Mouse (Mus musculus): Measurements from ENCODE around the gene Mrvi1. TPM values are rescaled to one million over a fixed set of nuclear protein-coding genes. Genes with fewer than 3 reads are reported as not detected.

Mrvi1 gene
- total and polyA plus RNA-seq, 3 experiments, result 0.11 TPM; not detected in 2

DNA sequence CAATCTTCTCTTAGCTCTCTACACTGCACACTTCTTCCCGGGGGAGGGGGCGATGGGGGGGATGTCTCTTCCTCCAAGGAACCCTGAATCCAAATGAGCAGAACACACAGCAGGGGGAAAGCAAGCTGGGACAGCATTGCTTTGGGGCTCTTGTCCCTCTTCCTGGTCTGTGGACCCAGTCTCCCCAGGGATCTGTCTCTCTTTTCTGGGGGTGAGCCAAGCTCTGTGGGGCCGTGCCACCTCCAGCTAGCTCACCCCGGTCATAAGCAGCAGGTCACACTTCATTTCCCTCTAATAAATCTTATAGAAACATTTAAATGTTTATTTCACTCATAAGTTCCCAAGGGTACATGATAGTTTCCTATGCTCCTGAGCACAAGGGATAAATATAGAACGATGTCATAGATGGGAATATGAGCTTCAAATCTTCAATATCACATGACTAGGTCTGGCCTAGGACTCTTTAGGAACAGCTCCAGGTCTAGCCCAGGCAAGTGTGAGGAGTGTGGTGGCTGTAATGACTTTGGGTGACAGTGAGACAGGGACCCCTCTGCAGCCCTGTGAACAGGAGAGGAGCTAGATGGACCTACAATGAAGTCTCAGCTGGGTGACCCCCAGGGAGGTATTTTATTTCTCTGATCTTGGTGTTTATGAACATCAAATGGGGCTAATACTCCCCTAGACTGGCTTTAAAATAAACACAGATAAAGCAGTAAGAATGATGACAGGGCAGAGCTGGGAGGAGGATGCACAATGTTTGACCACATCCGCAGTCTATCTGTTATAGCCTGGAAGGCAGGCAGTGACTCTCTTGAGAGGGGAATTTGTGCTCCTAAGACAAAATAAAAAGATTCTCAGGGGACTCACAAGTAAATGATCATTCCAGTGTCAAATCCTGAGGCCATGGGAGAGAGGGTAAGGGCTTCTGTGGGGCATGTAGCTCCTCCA is 46.2 kb downstream of the Mrvi1 start:
- in situ Hi-C loops (cut with MboI; ENCODE audit: low pct_ligation_motif_present, low pct_unique_long_range_greater_than_20kb, low sequenced_read_pairs), result no loop called here
- H3K79me2 ChIP-seq (replicated peaks; ENCODE audit: control insufficient read depth, extremely low read depth, insufficient read depth, poor library complexity, severe bottlenecking), result no peaks in the 10 kb centered on the region
- H3K27me3 ChIP-seq (replicated peaks), result peaks cover 8% of the 10 kb centered on the region
- peaks cover 0 to under 1% of the 10 kb centered on the region in 2 experiments; a peak in 1 of 4 replicates for H3K4me1 ChIP-seq (ENCODE audit: control insufficient read depth in 1 of 2, insufficient read depth in 2 of 2)
- H3K36me3 ChIP-seq (replicated peaks in 1 of 2; ENCODE audit: control insufficient read depth in 1 of 2, insufficient read depth in 1 of 2, low read length in 1 of 2), result no peaks in the 10 kb centered on the region
- H3K9me3 ChIP-seq (replicated peaks; ENCODE audit: low read length), result no peaks in the 10 kb centered on the region
- TF ChIP-seq MXI1 (IDR thresholded peaks at IDR 0.05; ENCODE audit: low read depth, low read length) (no peak), MEF2A (IDR thresholded peaks at IDR 0.05; ENCODE audit: borderline replicate concordance, low read depth, low read length) (no peak), ZC3H11A (IDR thresholded peaks at IDR 0.05; ENCODE audit: low read depth, low read length) (no peak), POLR2A (IDR thresholded peaks at IDR 0.05; ENCODE audit: low read depth, low read length) (no peak), MYC (IDR thresholded peaks at IDR 0.05; ENCODE audit: low read depth, low read length) (no peak), GABPA (IDR thresholded peaks at IDR 0.05; ENCODE audit: insufficient replicate concordance, low read depth, low read length) (no peak), ZKSCAN1 (IDR thresholded peaks at IDR 0.05; ENCODE audit: borderline replicate concordance, low read depth, low read length) (no peak), NELFE (IDR thresholded peaks at IDR 0.05; ENCODE audit: low read depth, low read length) (no peak), MAZ (IDR thresholded peaks at IDR 0.05; ENCODE audit: low read depth, low read length) (no peak)
- no peak overlapping the region for H3K4me2 ChIP-seq (ENCODE audit: insufficient read depth, low read depth, poor library complexity, severe bottlenecking)
- dilution Hi-C loops (cut with MboI; ENCODE audit: extremely low pct_ligation_motif_present, extremely low pct_unique_long_range_greater_than_20kb, low sequenced_read_pairs), result no loop called here
- H3K4me3 ChIP-seq (replicated peaks in 1 of 3; ENCODE audit: low read depth in 2 of 3, low read length in 2 of 3, poor library complexity in 1 of 3), result no peak overlapping the region
- H3K27ac ChIP-seq (ENCODE audit: insufficient read depth, low read depth), result no peak overlapping the region
- no peak for DNase-seq (ENCODE audit: extremely low read depth)
- H3K9ac ChIP-seq (ENCODE audit: insufficient read depth, low read depth), result no peak overlapping the region

DNA sequence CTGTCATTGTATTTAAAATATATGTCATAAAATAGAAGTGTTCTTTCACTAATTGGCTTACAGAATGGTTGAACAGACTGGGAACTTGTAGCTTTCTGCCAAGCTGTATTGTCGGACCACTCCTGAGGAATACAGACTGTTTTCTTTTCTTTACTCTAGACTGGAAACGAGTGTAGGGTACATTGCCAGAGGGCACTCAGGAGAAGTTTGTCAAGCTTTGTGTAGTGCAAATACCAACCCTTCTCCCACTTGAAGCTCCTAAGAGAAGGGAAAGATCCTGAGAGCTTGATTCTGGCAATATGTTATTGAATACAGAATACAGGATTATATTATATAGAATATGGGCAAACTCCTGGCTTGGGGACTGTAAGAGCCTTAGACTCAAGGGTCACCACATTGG is 48.3 kb downstream of the Mrvi1 start:
- DNase-seq (ENCODE audit: extremely low read depth), result no peak
- Histone ChIP-seq H3K27ac (ENCODE audit: insufficient read depth, low read depth) (no peak overlapping the region), H3K9me3 (replicated peaks; ENCODE audit: low read length) (no peaks in the 10 kb centered on the region), H3K4me2 (ENCODE audit: insufficient read depth, low read depth, poor library complexity, severe bottlenecking) (no peak overlapping the region), H3K36me3 (replicated peaks in 1 of 2; ENCODE audit: control insufficient read depth in 1 of 2, insufficient read depth in 1 of 2, low read length in 1 of 2) (no peaks in the 10 kb centered on the region), H3K9ac (ENCODE audit: insufficient read depth, low read depth) (no peak overlapping the region), H3K27me3 (replicated peaks) (peaks cover 8% of the 10 kb centered on the region), H3K79me2 (replicated peaks; ENCODE audit: control insufficient read depth, extremely low read depth, insufficient read depth, poor library complexity, severe bottlenecking) (no peaks in the 10 kb centered on the region), H3K4me1 (ENCODE audit: control insufficient read depth in 1 of 2, insufficient read depth in 2 of 2) (no peaks in the 10 kb centered on the region), H3K4me3 (replicated peaks in 1 of 3; ENCODE audit: low read depth in 2 of 3, low read length in 2 of 3, poor library complexity in 1 of 3) (no peak overlapping the region)
- in situ Hi-C loops (cut with MboI; ENCODE audit: low pct_ligation_motif_present, low pct_unique_long_range_greater_than_20kb, low sequenced_read_pairs), result no loop called here
- TF ChIP-seq SIN3A (IDR thresholded peaks at IDR 0.05; ENCODE audit: low read length) (no peak), SMC3 (IDR thresholded peaks at IDR 0.05; ENCODE audit: low read depth, low read length) (no peak), MEF2A (IDR thresholded peaks at IDR 0.05; ENCODE audit: borderline replicate concordance, low read depth, low read length) (no peak), MAFK (IDR thresholded peaks at IDR 0.05; ENCODE audit: insufficient replicate concordance, low read length) (no peak), TBP (conservative IDR thresholded peaks at IDR 0.05; ENCODE audit: low read depth, low read length) (no peak), USF2 (conservative IDR thresholded peaks at IDR 0.05; ENCODE audit: low read depth, low read length) (no peak), MXI1 (IDR thresholded peaks at IDR 0.05; ENCODE audit: low read depth, low read length) (no peak), UBTF (IDR thresholded peaks at IDR 0.05; ENCODE audit: low read depth, low read length) (no peak), ZNF384 (IDR thresholded peaks at IDR 0.05; ENCODE audit: low read depth, low read length) (no peak), JUND (conservative IDR thresholded peaks at IDR 0.05; ENCODE audit: low read depth, low read length) (no peak), CHD1 (IDR thresholded peaks at IDR 0.05; ENCODE audit: low read depth, low read length) (no peak)
- dilution Hi-C loops (cut with MboI; ENCODE audit: extremely low pct_ligation_motif_present, extremely low pct_unique_long_range_greater_than_20kb, low sequenced_read_pairs), result no loop called here

All from CH12.LX (cell line).